Mouse (Mus musculus) right cerebral cortex, adult 18-20 months (tissue): ENCODE data around the gene Nwd1.
"Not testable (repeated sequence)": the region's sequence is repeated elsewhere in the genome, so short reads cannot be mapped to it uniquely, and the experiment has no call there.

Experiments used
- DNase-seq: peaks from one replicate; pipeline ENCODE4 v3.0.0; 2022; ENCODE audit warnings: mixed read lengths

Nwd1 gene

DNA sequence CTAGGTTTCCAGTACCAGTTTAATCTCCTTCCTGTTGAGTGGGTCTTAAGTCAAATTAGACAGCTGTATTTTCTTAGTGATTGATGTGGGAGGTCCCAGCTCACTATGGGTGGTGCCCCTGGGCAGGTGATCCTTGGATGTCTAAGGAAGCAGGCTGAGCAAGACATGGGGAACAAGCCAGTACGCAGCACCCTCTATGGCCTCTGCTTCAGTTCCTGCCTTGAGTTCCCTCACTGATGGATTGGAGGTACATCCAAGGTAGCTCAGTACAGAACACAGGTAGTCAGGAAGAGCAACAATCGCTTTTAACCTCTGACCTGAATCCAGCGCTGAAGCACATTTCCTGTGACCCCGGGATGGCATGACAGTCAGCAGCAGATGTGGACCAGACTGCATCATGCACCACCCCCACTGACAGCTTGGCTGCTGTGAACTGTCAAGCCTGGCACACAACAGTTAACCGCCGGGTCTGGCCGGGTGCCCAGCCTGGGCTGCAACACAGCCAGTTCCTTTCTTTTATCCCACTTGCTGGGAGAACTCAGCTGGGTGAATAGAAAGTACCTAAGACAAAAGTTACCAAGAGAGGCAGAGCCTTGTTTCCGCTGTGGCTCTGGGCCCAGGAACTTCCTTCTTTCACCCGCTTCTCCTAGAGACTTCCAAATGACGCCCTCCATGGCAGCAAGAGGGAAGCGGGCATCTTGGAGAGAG, at the start of gene Nwd1:
TSS of gene Nwd1 (plus strand) at position 652 of the 708 bp plus-strand sequence.
- peak; percentile 91 for DNase-seq

DNA sequence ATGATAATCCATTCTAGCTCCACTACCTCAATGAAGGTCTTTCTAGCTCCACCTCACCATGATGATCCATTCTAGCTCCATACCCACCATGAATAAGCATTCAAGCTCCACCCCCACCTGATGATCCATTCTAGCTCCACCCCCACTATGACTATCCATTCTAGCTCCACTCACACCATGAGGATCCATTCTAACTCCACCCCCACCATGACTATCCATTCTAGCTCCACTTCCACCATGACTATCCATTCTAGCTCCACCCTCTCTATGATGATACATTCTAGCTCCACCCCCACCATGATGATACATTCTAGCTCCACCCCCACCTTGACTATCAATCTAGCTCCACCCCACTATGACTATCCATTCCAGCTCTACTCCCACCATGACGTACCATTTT, 3.6 kb upstream of the Nwd1 start:
- DNase-seq, result no peak

DNA sequence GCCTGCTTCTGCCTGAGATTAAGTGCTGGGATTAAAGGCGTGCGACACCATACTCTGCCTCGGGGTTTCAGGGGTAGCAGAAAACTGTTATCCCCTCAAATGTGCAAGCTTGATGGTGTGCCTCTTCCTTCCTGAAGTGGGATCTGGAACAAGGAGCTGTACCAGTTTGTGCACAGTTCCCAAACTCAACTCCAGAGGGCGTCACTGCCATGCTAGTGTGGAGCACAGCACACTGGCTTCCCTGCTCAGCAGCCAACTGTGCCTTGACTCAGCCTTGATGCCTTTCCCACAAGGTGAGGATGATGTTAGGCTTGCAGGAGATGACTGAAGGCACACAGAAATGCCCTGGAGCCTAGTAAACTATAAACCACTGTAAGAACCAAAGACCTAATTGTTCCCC, 1.9 kb upstream of the Nwd1 start:
- peak; percentile 63 for DNase-seq

DNA sequence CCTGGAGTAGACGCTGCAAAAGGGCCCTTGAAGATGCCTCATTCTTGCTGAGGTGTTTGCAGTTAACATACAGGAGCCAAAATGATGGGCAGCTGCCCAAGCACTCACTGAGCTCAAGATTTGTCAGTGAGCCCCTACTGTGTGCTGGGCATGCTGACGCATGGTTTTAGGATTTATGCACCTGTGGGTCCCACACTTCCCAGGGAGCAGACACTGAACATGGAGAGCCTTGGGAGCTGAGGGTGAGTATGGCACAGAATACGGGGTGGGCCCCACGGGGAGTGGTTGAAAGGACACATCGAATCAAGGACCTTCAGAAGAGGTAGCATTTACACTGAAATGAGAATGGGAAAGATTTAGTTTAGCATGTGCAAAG, 245 bp downstream of the Nwd1 start:
- no peak for DNase-seq

DNA sequence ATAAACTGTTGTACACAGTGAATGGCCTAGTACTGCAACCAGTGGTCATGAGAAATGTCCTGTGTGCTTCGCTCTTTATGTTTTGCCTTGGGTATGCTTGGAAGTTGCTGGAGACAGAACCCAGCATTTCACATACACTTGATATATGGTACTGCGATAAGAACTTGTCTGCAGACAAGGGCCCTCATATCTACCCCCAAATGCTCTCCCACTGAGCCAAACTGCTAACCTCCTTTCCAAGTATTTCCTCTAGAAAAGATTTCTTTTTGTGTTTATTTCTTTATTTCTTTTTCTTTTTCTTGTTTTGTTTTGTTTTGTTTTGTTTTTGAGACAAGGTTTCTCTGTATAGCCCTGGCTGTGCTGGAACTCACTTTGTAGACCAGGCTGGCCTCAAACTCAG, 4.2 kb downstream of the Nwd1 start:
- DNase-seq, result no peak

DNA sequence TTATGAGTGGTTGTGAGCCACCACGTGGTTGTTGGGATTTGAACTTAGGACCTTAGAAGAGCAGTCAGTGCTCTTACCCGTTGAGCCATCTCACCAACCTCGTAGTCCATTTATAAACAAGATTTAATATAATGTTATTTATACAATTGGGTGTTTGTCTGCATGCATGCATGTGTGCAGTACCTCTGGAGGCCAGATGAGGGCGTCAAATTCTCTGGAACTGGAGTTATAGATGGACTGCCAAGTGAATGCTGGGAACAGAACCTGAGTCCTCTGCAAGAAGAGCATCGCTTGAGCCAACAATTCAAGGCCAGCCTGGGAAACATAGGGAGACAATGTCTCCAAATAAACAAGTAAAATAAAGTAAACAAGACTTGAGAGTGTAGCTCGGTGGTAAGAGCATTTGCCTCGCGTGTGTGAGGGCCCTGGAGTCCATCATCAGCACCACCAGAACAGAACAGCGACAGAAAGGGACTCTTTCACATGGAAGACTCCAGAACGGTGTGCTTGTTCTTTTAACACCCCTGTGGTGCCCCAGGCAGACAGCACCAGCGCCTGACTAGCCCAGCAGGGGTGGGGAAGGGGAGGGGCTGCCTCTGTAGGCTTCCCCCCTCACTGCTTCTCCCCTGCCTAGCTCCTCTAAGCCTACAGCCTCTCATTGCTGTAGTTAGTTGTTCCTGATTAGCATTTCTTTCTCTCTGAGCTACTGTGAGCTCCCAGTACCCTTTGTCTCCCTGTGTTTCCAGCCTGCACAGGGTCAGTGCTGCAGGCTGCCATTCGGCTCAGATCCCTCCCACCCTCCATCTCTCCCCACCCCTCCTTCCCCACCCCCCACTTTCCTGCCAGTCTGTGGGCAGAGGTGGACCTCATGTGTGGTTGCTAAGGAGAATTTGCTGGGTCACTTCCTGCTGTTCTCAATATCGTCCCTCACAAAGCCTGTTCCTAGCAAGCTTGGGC, 8.3 kb downstream of the Nwd1 start:
- peak; percentile 46 for DNase-seq

DNA sequence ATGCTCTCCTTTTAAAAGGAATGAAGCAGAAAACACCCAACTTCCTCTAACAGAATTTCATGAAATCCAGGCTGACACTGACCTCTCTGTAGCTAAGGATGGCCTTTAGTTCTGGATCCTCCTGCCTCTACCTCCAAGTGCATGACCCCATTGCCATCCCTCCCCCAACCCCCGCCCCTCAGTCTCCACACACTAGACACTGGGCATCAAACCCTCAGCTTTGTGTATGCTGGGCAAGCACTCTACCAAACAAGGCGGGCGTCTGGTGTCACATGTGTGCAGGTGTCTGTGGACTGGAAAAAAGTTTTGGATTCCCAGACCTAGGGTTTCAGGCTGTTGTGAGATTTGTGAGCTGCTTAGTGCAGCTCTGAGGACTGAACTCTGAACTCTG, 9.0 kb downstream of the Nwd1 start:
- no peak for DNase-seq

DNA sequence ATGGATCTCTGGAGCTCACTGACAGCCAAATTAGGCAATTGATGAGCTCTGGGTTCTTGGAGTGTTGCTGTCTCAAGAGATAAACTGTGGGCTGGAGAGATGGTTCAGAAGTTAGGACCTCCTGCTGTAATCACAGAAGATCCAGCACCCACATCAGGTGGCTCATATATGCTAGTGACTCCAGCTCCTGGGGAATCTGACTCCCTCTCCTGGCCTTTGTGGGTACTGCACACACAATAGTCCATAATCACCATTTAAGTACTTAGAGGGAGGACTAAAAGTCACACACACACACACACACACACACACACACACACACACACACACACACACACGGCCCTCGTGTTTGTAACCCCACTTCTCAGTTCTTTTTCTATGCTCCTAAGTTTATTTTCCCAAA, 13.5 kb downstream of the Nwd1 start:
- no peak for DNase-seq

DNA sequence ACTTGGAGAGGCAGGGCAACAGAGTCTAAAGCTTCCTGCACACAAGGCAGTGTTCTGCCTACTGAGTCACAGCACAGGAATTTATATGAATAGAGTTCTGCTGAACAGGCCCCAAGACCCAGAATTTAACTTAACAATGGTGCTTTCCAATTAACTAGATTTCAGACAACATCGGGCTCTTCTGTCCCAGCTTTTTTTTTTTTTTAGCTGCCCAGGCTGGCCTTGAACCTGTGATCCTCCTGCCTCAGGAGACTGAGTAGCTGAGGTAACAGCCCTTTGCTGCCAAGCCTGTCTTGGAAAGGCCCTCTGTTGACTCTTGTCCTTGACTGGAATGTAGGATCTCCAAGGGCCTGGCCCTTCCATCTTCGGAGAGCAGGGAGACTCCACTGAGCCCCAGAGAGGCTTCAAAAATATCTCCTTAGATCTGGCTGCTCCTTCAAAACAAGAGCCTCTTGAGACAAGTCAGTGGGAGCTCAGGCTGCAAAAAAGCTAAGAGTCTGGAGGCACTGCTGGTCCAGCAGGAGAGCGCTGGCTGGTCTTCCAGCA, 17.7 kb downstream of the Nwd1 start:
- DNase-seq, result no peak

DNA sequence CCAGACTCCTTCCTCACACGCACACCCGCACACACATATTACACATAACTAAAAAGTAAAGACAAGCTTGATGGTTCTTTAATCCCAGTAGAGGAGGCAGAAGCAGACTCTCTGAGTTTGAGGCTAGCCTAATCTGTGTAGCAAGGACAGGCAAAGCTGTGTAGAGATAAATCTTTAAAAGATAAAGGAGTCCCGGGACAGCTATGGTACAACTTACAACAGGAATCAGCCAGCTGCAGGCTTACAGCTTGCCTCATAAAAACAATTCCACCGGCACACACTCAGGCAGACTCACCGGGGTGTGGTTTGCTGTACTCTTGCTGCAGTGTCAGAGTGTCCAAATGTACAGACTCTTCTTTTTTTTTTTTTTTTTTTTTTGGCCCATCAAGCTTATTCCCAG, 18.2 kb downstream of the Nwd1 start:
- DNase-seq, result no peak

DNA sequence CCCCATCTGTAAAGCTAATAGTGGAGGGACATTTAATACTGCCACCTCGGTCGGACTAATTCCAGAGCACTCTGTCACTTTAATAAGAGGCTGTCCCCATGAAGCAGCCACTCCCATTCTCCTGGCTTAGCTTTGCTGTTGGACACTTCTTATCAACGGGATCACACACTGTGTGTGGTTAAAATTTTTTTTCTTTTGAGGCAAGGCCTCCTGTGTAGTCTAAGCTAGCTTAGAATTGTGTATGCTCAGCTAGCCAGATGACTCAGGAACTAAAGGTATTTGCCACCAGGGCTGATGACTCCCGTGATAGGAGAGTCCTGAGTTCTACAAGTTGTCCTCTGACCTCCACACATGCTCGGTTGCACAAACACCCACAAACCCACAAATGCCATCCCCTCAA, 18.9 kb downstream of the Nwd1 start:
- DNase-seq, result no peak

DNA sequence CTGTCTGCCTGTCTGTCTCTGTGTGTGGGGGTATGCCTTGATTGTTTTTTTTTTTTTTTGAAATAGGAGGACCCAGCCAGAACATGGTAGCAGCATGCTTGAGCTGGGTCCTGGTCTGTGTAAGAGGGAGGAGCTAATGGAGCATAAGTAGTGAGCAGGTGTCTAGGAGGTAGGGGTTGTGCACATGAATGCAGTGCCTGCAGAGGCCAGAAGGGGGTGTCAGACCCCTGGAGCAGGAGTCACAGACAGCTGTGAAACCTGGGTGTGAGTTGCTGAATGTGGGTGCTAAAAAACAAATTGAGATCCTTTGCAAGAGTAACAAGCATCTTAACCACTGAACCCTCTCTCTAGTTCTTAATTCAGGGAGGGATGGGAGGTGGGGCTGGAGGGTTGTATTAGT, 22.4 kb downstream of the Nwd1 start:
- DNase-seq, result no peak

DNA sequence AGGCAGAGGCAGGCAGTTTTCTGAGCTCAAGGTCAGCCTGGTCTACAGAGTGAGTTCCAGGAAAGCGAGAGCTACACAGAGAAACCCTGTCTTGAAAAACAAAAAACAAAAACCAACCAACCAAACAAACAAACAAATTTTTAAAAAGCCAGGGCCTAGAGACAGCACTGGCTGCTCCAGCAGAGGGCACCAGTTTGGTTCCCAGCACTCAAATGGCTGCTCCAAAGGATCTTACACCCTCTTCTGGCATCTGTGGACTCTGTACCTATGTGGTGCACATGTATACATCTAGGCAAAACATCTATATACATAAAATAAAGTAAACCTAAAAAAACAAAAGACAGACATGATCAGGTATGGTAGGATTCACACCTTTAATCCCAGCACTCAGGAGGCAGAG, 26.3 kb downstream of the Nwd1 start:
- no peak for DNase-seq

DNA sequence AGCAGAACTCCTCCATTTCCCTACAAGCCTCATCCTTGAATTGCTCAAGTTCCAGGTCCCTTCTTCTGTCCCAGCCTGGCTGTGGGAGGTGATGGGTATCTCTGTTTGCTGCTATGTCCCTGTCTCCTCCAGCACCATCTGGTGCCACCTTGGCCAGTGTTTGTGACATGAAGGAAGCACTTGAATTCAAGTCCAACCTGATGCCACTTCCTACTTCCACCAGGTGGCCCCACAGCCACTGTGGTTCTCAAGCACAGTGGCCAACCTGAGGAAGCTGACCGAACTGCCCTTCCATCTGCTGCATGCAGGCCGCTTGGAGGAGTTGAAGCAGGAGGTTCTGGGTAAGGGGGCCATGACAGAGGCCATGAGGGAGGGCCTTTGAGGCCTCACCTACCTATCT, 27.7 kb downstream of the Nwd1 start:
- DNase-seq, result no peak

DNA sequence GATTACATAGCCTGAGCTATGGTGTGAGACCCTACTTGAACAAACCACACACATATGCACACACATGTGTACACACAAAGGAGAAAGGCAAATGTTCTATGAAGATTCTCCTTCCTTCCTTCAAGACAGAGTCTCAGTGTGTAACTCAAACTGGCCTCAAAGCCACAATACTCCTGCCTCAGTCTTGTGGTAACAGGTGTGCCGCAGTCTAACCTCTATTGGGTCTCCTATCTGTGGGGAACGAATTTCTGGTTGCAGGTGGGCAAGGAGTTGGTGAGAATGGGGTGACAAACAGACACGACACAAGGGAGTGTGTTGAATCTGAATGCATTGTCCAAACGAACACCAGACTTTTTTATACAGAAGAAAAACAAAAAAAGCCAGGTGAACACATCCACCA, 29.9 kb downstream of the Nwd1 start:
- DNase-seq, result no peak

DNA sequence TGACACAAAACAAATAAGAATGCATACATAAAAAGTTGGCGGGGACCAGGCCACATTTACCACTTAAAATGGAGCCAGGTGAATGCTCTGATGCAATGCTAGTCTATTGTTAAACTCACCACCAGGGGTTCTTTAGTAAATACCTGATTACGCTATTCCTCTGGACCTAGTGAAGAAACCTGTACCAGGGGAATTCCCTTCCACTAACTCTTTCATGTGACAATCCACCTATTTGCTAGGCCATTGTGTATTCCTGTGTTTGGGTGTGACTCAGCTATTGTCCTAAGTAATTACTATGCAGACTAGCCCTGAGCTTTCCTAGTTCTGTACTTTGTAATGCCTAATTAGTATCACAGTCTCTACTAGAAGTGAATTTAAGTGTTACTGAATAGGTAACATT, 30.3 kb downstream of the Nwd1 start:
- DNase-seq, result not testable (repeated sequence)

DNA sequence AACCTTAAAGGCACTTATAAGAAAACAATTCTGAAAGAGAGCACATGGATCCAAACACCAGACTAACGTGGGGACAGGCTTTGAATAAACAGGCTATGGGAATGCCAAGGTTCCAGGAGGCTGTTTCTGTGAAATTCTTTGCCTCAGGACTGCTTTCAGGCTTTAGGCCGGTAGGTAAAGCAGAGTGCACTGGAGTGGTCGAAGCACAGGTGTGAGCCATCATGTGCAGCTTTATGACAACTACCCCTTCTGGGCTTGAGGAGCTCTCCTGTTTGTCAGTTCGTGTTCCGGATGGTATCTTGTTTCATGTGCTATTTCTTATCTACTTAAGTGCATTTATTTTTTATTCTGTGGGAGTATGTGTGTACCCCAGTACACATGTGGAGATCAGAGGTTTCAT, 30.8 kb downstream of the Nwd1 start:
- no peak for DNase-seq

DNA sequence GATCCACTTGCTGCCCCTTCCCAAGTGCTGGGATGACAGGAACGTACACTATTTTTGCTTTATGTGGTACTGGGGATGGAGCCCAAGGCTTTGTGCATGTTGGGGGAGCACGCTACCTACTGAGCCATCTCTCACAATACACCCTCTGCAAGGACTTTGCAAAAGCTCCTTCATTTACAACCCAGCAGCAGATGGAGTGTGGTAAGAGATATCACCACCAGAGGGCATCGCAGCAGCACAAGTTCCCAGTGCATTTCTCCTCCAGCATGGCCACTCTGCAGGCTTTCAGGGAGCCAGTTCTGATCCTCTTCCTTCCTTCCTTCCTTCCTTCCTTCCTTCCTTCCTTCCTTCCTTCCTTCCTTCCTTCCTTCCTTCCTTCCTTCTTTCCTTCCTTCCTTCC, 33.6 kb downstream of the Nwd1 start:
- peak; percentile 79 for DNase-seq

DNA sequence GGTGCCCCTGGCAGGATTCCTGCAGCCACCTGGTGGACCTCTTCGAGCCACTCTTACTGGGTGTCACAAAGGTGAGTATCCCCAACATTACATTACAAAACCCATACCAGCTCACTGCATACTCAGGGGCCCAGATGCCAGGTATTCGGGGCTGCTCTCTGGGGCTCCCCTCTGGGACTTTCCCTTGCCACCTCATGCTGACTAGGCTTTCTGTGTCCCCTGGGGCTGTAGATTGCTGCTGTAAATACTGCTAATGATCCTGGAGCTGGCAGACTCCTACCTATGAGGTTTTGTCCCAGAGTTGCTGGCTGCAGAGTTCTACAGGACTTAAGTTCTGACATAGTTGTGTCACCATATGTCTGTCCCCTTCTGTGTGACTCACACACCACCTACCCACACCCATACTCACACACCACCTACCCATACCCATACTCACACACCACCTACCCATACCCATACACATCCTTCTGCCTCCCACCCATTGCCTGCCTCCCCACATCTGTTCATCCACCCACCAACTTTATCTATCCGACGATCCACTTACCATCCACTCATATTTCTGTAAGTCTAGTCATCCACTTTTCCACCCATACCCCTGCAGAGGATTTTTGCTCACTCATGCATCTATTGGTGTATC, 35.7 kb downstream of the Nwd1 start:
- peak; percentile 47 for DNase-seq

DNA sequence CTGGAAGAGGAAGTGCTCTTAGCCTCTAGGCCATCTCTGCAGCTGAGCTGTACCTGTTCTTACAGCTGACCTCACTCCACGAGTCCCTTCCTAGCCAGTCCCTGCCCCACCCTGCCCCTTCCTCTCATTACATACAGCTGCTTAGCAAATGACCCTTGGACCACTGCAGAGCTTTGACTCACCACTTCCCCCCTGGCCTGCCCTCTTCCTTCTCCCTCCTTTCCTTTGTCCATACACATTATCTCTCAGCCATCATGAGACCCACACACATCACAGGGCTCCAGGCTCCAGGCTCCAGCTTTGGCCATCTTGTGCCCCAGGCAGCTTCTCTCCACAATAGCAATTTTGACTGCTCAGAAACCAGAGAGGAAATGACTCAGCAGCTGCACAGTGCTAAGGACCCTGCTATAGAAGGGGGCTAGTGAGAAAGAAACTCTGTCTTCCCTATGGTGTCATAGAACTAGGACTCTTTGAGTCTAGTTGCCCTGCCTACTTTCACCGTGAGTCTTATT, 36.6 kb downstream of the Nwd1 start:
- DNase-seq, result no peak

DNA sequence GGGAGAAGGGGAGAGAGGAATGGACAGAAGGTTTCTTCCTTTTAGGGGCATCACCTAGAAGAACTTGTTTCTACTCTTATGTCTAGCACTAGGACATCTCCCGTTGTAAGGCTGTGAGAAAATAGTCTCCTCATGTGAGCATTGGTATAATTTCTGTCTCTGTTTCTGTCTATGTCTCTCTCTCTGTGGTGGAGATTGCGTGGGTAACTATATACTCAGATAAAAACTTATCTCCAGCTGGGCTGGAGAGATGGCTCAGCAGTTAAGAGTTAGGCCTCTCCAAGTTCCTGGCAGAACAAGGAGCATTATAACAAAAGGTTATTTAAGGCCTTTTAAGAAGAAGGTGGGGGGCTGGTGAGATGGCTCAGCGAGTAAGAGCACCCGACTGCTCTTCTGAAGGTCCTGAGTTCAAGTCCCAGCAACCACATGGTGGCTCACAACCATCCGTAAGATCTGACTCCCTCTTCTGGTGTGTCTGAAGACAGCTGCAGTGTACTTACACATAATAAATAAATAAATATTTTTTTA, 37.1 kb downstream of the Nwd1 start:
- not testable (repeated sequence) for DNase-seq

DNA sequence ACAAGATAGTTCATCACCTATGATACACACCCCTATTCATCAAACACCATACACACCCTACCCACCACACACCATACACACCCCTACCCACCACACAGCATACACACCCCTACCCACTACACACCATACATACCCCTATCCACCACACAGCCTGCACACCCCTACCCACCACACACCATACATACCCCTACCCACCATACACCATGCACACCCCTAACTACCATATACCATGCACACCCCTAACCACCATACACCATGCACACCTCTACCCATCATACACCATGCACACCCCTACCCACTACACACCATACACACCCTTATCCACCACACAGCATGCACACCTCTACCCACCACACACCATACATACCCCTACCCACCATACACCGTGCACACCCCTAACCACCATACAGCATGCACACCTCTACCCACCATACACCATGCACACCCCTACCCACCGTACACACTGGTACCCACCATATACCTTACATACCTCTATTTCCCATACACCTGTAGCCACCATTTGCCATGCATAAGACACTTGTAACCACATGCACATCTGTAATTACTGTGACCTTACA, 51.9 kb downstream of the Nwd1 start:
- DNase-seq, result no peak

DNA sequence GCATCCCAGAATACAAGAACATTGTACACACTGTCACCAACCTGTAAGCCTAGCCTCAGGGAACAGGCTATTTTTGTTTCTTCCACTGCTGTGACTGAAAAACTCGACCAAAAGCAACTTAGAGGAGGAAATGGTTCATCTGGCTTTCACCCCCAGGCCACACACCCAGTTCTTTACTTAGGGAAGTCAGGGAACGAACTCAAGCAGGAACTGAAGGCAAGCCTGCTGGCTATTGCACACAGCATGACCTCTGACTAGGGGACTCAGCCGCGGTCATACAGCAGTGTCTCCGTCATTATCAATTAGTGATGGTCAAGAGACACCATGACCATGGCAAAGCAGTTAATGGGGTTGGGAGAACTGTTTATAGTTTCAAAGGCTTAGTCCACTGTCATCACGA, 66.1 kb downstream of the Nwd1 start:
- no peak for DNase-seq
